Mouse (Mus musculus): ENCODE measurements at regions not wholly inside any gene's neighbourhood (a gene's known extent, or its start where the extent isn't known, plus 50 kb on each side); places are given as distances from the start of the nearest gene placed in this dataset.

DNA sequence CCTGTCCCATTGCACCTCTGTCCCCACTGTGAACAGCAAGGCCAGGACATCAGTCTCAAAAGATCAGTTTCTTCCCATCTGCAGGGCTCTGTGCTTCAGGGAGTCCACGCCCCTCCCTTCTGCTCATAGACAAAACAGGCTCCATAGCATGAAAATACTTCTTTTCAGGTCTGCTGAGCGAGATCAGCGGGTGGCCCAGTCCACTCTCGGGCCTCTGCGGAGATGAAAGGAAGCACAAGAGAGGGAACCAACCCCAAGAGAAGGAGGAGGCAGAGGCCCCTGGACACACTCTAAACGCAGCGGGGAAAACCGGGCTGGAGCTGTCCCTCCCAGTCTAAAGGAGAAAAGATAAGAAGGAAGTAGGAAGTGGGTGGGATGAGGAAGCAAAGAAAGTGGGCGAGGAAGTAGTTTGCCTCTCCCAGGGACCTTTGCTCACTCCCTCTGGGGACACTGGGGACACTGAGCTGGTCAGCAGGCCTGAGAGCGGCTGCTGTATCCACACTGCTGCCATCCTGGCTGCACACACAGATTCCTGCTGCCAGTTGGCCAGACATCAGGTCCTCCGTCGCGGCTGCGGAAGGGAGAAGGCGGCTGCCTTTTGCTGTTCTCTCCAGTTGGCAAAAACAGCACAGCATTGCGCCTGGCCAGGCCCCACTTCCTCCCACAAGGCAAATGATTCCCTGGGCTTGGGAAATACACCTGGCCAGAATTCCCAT lies 143.5 kb downstream of the Rybp start:
- no peak for DNase-seq (ENCODE audit: low read depth, low spot score)

DNA sequence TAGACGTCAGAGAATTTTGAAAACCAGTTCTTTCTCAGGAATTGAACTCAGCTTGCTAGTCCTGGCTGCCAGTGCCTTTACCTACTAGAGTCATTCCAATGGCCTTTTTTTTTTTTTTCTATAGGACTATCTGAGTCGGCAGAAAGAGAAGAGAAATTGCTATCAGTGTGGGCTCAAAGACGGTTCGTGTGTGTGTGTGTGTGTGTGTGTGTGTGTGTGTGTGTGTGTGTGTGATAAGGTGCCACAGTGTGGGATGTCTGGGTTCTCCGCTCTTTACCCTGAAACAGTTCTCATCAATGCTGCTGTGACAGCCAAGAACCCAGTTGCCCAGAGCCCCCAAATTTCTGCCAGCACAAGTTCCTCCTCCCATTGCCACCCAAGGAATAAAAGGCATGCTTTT lies 146.1 kb downstream of the Rybp start:
- DNase-seq (ENCODE audit: low read depth, low spot score) = no peak

DNA sequence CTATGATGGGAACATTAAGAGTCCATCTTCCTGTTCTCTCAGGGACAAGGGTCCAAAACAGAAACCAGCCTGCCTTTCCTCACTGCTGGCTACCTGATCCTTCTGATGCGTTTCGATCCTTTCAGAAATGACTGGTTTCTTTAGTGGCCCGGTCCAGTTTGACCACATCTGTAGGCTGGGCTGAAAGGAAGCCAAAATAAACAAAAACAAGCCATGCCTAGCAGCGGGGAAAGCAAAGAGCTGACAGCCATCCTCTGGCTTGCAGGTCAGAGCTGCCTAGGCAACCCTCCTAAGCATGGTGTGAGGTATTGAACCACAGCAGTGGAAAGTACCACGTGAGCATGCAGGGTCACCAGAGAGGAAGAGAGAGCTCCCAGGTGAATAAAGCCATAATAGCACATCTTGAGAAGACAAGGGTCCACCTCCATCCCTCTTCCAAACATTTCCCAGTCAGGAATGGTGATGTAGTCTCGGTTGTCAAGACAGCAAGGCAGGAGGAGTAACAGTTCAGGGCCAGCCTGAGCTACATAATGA lies 146.6 kb downstream of the Rybp start:
- DNase-seq (ENCODE audit: low read depth, low spot score) = no peak

DNA sequence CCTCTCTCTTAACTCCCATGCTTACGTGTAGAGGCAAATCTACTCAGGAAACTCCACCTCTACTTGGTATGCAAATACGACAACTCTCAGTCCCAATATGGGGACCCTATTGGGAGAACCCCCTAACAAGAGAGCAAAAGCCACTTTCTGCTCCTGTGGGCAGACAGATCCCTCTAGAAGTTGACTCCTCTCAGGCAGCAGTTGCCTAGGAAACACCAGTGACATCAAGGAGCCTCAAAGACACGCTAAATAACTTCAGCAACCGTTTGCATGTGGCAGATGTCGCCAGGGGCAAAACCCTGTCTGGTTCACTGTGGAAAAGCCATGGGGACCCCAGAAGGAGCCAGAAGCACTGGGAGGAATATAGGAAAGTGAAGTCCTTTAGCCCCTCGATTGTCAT lies 147.5 kb downstream of the Rybp start:
- DNase-seq (ENCODE audit: low read depth, low spot score) = no peak

DNA sequence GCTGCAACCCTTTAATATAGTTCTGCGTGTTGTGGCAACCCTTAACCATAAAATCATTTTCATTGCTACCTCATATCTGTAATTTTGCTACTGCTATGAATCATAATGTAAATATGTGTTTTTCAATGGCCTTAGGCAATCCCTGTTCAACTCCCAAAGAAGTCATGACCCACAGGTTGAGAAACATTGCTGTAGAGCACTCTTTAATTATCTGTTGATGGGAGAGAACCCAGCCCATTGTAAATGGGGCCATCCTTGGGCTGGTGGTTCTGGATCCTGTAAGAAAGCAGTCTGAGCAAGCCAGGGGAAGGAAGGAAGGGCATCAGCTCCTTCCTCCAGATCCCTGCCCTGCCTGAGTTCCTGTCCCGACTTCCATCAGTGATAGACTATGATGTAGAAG lies 148.6 kb downstream of the Rybp start:
- DNase-seq (ENCODE audit: low read depth, low spot score) = no peak

DNA sequence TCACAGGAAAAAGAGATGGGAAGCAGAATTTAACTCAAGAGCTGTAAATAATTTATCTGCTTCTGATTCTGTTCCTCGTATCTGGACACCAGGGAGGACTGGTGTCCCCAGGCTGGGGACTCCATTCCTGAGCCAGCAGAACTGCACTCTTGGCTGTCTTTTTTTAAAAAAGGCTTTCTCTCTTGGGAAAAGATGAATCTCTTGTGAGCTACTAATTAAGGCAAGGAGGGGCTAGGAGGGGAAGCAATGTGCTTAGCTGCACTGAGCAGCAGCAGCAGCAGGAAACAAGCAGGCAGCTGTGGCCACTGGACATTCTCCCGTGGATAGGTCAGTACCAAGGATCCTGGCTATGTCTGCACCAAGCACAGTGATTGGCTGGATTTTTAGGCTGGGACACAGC lies 152.1 kb downstream of the Rybp start:
- no peak for DNase-seq (ENCODE audit: low read depth, low spot score)

DNA sequence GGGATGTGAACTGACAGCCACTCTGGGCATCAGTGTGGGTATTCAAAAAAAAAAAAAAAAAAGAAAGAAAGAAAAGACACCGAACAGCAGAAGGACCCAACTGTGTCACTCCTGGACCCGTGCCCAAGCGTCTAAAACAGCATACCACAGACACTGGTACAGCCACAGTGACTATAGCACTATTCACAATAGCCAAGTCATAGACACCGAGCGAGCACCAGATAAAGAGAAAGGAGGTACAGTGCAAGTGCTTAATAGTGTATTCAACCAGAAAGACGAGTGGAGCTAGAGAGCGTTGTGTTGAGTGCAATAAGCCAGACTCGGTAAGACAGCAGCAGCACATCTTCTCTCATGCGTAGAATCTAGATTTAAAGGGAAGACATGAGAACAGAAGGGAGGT lies 153.3 kb downstream of the Rybp start:
- DNase-seq (ENCODE audit: low read depth, low spot score) = no peak

DNA sequence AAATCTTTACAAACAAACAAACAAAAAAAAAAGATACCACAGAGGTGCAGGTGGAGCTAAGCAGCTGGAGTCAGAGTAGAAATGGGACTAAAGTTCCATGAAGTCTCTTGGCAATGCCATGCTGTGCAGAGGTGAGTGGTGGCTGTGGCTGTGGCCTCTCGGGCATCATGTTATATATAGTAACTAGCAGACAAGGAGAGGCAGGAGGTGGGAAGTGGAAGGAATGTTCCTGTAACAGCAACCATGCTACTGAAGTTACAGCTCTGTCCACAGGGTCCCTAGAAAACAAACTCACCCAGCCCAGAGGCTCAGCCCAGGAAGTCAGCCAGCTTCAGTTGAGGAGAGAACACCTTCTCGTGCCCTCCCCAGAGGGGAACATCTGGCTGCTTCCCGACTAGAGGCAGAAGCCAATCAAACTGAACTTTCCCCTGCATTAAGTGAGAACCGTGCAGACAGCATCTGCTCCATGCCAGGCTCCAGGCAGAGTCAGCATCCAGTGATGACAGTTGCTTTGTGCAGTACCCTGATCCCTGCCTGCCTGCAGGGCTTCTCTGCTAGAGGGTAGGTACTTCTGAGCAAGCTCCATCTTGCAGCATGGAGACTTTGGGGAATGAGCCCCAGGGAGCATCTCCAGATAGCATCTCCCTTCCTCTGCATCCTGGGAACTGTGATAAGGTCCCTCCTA lies 154.2 kb downstream of the Rybp start:
- no peak for DNase-seq (ENCODE audit: low read depth, low spot score)

DNA sequence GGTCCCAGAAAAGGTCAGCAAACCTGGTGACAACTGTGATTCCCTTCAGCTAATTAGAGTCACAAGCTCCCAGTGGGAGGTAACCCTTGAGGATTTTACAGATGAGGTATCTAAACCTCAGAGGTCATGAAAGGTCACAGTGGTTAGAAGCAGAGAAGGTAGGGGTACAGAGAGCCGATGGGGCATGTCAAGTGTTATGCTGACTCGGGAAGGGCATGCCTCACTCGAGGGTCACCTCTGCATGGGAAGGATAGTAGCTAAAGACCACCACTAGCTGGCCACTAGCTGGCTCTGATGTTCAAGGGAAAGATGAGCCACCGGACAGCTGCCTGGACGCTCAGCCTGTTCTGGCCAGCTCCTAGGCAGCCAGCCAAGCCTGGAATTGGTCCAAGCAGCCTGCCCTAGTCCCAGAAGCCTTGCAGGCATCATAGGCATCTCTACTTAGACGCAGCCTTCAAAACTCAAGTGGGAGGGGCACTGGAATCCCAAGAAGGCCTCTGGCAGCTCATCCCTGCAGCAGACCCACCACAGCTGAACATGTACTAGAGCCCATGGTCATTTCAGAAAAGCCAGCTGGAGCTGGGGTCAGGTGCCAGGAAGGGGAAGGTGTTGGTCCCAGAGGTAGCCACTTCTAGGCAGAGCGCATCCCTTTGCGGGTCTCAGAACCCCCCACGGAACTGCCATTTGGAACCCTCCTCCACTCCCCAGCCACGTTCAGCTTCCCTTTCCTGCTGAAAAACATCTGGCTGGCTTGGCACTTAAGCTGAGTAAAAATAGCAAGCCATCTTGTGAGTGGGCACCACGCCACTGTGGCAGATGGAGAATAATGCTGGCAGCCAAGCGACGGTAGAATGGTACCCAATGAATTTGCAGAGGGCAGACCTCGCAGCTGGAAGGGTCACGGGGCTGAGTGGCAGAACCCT lies 159.8 kb downstream of the Rybp start:
- peak; percentile 57 for DNase-seq (ENCODE audit: low read depth, low spot score)

DNA sequence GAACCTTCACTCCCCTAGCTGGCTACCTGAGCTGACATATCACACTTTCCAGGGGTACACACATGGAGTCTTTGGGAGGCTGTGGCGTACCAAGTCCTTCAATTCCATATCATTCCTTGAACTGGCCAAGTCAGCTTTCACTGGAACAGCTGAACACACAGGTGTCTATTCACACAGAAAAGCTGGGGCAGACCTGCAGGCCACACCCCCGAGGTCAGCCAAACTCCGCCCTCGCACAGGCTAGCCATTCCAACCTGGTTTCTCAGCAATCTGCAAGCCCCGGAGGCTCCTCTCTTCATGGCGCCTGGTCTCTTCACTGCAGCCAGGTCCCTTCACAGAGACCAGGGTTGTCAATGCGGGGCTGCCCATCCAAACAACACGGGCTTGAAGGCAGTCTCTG lies 160.5 kb downstream of the Rybp start:
- DNase-seq (ENCODE audit: low read depth, low spot score) = no peak

DNA sequence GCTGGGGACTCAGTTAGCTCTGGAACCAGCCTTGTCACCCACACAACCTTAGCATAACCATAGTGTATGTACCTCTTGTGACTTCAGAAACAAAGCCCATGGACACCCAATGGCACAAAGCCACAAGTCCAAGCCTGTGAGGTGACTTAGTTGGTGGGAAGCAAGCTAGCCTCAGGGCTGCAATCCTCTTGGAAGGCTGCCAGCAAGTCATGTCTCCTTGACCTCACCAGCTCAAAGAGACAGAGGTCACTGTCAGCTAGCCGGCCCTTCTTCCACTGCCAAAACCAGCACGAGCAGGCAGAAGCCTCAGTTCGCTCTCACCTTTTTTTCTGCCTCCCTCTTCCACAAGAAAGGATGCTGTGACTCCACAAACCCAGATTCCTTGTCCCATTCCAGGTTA lies 161.0 kb downstream of the Rybp start:
- no peak for DNase-seq (ENCODE audit: low read depth, low spot score)

DNA sequence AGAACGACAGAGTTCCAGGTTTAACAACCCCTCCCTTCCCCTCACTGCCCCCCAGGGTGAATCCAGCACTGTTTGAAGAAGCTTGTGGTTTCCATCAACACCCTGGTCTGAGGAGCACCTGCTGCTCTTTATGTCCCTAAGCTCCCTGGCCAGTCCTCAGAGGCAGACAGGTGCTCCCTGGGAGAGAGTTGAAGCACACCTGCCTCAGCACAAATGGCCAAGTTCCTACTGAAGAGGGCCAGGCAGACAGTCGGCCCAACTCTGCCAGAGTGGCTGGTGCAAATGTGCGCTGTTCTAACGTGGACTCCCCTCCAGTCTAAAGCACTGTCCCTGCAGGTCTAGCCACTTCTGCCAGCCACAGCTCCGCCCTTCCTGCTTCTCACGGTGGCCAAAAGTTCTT lies 166.0 kb downstream of the Rybp start:
- DNase-seq (ENCODE audit: low read depth, low spot score) = no peak

DNA sequence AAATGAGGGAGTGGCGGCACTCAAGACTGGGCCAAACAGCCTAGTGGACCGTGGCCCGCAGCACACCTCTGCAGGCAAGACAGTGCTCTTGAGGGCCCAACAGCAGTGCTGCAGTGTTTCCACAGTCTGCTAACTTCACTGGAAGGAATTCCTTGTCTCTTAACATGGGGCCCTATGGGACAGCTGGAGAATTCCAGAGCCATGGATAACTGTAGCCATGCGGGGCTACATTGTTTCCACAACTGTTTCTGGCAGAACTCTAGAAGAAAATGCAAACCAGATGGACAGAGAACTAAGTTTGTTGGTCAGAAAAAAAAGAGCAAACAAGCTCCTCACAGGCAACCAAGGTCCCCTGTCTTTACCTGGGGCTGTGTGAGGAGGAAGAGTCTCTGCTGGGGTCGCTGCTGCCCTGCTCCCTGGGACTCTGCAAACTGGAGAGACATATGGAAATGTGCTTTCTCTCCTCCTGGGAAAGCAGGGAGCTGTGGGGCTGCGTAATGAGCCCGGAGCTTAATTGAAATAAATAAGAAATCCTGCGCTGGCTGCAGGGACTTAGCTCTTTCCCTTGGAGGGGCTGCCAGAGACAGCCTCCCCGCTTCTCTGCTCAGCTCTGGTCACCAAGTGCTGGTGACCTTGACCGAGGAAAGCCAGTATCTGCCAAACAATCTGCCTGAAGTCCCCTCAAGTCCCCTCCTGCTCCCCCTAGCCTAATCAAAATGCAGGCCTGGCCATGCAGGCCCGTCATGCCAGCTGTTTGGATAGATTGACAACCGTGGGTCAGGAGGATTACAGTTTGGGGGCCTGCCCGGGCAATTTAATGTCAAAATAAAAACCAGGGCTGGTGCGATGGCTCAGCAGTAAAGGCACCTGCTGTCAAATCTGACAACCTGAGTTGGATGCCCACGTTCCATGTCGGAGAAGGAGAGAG lies 167.0 kb downstream of the Rybp start:
- DNase-seq (ENCODE audit: low read depth, low spot score) = no peak

DNA sequence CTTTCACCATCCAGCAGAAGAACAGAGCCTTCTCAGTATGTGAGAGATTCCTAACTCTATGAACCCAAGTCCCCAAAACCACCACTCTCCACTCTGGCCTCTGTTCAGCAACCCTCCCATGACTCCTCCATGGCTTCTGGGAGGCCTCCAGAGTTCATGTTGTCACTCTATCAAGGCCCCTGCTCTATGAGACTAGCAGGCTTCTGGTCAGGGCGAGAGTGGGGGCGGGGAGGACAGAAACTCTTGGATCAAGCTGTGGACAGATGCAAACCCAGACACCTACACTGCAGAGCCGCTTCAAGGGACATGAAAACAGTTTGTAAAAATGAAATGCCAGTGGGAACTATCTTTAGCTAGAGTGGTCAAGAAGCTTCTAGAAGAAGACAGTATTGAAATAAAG lies 170.2 kb downstream of the Rybp start:
- no peak for DNase-seq (ENCODE audit: low read depth, low spot score)

DNA sequence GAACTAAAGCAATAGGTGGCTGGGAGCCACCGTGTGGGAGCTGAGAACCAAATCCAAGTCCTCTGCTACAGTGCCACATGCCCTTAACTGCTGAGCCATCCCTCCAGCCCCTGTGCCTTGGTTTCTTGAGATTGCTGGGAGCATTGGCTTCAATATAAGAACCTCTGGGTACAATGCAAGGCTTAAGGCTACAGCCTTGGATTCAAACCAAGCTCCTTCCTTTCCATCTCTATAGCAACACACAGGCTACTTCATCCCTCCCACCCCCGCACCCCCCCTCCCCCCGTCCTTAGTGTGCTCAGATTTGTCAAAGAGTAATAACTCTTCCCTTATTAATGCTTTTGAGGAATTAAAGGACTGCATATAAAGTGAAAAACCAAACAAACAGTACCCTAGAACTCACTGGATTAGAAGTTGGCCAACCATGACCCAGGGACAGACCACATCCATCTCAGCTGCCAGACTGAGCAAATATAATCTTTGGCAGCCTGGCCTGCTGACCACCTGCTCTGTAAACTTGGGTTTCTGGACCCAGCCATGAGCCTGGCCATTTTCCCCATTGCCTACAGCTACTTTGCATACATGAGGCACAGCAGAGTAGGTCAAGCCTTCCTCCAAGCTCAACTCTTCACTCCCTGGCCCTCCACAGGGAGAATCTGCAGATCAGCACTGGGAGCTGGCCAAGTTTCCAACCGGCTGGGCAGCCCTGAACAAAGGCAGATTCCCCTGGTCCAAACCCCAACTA lies 173.7 kb downstream of the Rybp start:
- DNase-seq (ENCODE audit: low read depth, low spot score) = no peak

DNA sequence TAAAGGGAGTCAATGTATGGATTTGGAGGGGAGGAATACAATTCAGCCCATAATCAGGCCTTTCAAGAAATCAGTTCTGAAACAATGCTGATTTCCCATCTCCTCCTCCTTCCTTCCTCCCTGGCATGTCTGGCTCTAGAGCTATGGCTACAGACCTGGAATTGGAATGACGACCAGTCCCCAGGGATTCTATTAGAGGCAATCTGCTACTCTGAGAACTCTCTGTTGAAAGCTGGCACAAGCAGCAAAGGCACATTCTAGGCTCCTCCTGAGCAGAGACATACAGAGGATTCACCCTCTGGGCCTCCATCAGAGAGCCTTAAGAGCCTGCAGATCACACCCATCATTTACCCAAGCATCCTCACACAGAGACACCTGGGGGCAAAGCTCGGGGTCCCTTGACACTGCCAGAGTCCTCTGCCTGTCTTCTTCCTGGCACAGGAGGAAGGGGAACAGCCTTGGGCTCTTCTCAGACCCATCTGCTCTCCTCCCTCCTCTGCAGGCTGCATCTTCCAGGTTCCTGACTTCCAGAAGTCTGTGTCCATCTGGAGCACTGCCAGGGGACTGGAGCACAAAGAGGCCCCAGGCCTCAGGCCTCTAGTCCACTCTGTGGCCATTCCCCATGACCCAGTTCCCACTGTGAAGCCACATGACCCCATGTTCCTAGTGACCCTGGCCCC lies 176.2 kb downstream of the Rybp start:
- no peak for DNase-seq (ENCODE audit: low read depth, low spot score)

DNA sequence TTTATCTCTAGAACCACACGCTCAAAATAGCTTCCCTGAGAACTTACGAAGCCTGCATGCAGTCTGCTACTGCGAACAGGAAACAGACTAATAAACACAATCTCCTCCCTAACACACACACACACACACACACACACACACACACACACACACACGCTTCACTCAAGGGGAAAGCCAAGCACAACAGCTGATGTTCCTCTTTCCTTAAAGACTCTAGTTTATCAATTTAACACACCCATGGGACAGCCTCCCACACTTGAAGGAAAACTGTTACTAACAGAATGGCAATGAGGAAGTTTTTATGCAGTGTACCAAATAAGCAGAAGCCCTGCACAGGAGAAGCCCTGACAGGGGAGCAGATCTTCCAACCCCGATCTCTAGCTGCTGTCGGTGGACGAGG lies 177.3 kb downstream of the Rybp start:
- DNase-seq (ENCODE audit: low read depth, low spot score) = no peak

DNA sequence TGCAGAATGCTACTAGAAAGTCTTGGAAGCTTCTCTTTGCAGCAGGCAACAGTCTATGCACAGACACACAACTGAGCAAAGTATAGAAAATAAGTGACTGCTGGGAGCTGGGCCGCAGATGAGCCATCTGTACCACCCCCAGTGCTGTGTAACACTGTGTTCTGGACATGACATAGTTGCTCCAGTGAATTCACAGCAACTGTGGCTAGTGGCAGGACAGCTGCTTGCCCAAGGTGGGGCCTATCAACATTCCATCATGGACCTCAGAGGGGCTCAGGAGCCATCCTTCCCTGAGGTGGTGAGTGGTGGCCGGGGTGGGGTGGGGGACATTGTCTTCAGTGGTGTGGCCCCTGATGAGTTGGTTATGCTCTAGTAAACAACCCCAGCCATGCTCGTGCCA lies 177.9 kb downstream of the Rybp start:
- no peak for DNase-seq (ENCODE audit: low read depth, low spot score)

DNA sequence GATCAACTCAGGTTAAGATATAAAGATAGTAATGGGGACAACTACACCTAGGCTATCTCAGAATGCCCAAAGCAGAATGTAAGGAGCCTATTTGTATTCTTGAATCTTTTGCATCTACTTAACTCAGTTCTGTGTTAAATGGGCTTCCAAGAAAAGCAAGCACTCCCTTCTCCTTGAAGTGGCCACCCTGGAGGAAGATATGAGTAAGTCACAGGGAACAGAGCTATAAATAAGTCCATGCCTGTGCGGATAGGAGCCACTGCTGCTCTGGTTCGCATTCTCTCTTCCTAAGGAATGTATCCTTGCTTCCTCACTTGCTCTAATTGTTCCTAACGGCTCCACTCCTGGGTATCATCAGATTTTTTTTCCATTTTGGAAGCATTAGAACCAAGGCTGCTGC lies 179.8 kb downstream of the Rybp start:
- no peak for DNase-seq (ENCODE audit: low read depth, low spot score)

DNA sequence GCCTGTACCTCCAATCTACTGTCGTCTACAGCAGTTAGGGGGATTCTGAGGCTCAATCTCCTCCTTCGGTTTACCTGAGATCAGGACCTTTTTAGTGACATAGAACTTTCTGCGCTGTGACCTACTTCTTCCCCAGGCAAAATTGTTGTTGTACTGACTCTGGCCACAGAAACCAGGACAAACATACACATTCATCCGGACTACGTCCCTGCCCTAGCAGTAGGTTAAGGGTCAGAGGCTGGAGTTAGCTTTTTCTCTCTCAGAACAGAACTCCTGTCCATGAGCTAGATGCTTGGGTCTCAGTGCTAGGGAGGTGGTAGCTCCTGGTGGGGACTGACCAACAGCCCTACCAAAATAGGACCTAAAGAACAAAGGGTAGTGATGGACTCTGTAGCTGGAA lies 180.2 kb downstream of the Rybp start:
- DNase-seq (ENCODE audit: low read depth, low spot score) = no peak

All from retina, adult 2 months (tissue).